Mouse (Mus musculus) limb, embryonic 12.5 days (tissue): ENCODE results near the gene Hacd2. TPM values are rescaled to one million over a fixed set of nuclear protein-coding genes. Genes with fewer than 3 reads are reported as not detected.

Source experiments
- ATAC-seq: fragments of 200-750 bp; cut with Nextera tagmentation; 2 replicates; pipeline ENCODE4 v1.8.0; 2017; ENCODE audit warnings: low read depth, moderate TSS enrichment; ENCODE audit not compliant: insufficient number of reproducible peaks, insufficient read depth, low FRiP score, low TSS enrichment
- H3K27ac ChIP-seq: fragments of 300-500 bp; sonication (generic); 2 replicates; pipeline ENCODE4 v1.5.1; 2016; ENCODE audit warnings: mild to moderate bottlenecking, moderate library complexity
- H3K27me3 ChIP-seq: fragments of 300-500 bp; sonication (generic); 2 replicates; pipeline ENCODE4 v1.6.1; 2016; ENCODE audit warnings: mild to moderate bottlenecking, moderate library complexity
- H3K36me3 ChIP-seq: fragments of 300-500 bp; sonication (generic); 2 replicates; pipeline ENCODE4 v1.6.1; 2016; ENCODE audit warnings: mild to moderate bottlenecking, moderate library complexity
- H3K4me1 ChIP-seq: fragments of 300-500 bp; sonication (generic); replicated peaks from 2 replicates; pipeline ENCODE4 v1.6.1; 2016
- H3K4me2 ChIP-seq: fragments of 300-500 bp; sonication (generic); 2 replicates; pipeline ENCODE4 v1.6.1; 2016; ENCODE audit warnings: mild to moderate bottlenecking, moderate library complexity
- H3K4me3 ChIP-seq: fragments of 300-500 bp; sonication (generic); replicated peaks from 2 replicates; pipeline ENCODE4 v1.5.1; 2016; ENCODE audit warnings: mild to moderate bottlenecking
- H3K9ac ChIP-seq: fragments of 300-500 bp; sonication (generic); replicated peaks from 2 replicates; pipeline ENCODE4 v1.6.1; 2016; ENCODE audit warnings: mild to moderate bottlenecking, moderate library complexity
- H3K9me3 ChIP-seq: fragments of 300-500 bp; sonication (generic); 2 replicates; pipeline ENCODE4 v1.6.1; 2016; ENCODE audit warnings: mild to moderate bottlenecking, moderate library complexity
- WGBS: fragments of 180-500 bp; shearing (Covaris S2); methylation state at CpG from one replicate; pipeline ENCODE4 v1.1.7; 2016; 5-methylcytosine and 5-hydroxymethylcytosine counted together
- polyA plus RNA-seq: library from polyadenylated mRNA; unstranded; fragments of >200 nt; fragmentation: Nextera tagmentation; extraction: Ambion mirVana; gene quantifications from 2 replicates; pipeline ENCODE4 v1.2.1, GENCODE M21; 2016

The Hacd2 gene
- polyA plus RNA-seq, 1 experiment from 2014 or later: 57.9 TPM

GRCm38 (mm10) chr16:35007361-35007760 is 14.9 kb upstream of the Hacd2 start:
- H3K27ac ChIP-seq: no peak overlapping the region
- no peak overlapping the region for H3K4me2 ChIP-seq
- H3K27me3 ChIP-seq: no peaks in the 10 kb centered on the region; the same call in 1 of the 2 replicates
- no peak for ATAC-seq
- WGBS: 84% methylated on average over 1 of the region's 1 CpGs
- no peak overlapping the region for H3K4me3 ChIP-seq
- H3K4me1 ChIP-seq: no peaks in the 10 kb centered on the region
- H3K36me3 ChIP-seq: no peaks in the 10 kb centered on the region
- H3K9ac ChIP-seq: no peak overlapping the region
- no peaks in the 10 kb centered on the region for H3K9me3 ChIP-seq

- ATAC-seq: no peak
- H3K27me3 ChIP-seq: no peaks in the 10 kb centered on the region; the same call in 1 of the 2 replicates
- H3K36me3 ChIP-seq: no peaks in the 10 kb centered on the region
- H3K27ac ChIP-seq: no peak overlapping the region
- no peaks in the 10 kb centered on the region for H3K4me1 ChIP-seq
- no peak overlapping the region for H3K4me2 ChIP-seq
- no peak overlapping the region for H3K9ac ChIP-seq
- H3K4me3 ChIP-seq: no peak overlapping the region
- H3K9me3 ChIP-seq: no peaks in the 10 kb centered on the region
These were observed 13.8 kb upstream of the Hacd2 start for GRCm38 (mm10) chr16:35008447-35008846.

- Histone ChIP-seq H3K4me1 (no peaks in the 10 kb centered on the region), H3K9ac (no peak overlapping the region), H3K9me3 (no peaks in the 10 kb centered on the region), H3K36me3 (no peaks in the 10 kb centered on the region), H3K4me2 (no peak overlapping the region), H3K27me3 (peaks cover 4% of the 10 kb centered on the region; the same call in 1 of the 2 replicates), H3K4me3 (no peak overlapping the region), H3K27ac (no peak overlapping the region)
- no peak for ATAC-seq
- WGBS: 84% methylated on average over 2 of the region's 2 CpGs
These were observed 8.7 kb upstream of the Hacd2 start for GRCm38 (mm10) chr16:35013501-35013900.

GRCm38 (mm10) chr16:35016491-35016890 is 5.7 kb upstream of the Hacd2 start:
- ATAC-seq: no peak
- H3K4me3 ChIP-seq: no peak overlapping the region
- no peaks in the 10 kb centered on the region for H3K4me1 ChIP-seq
- no peaks in the 10 kb centered on the region for H3K36me3 ChIP-seq
- no peak overlapping the region for H3K4me2 ChIP-seq
- peaks cover 14% of the 10 kb centered on the region for H3K27me3 ChIP-seq
- 61% methylated on average over 3 of the region's 3 CpGs for WGBS
- H3K9me3 ChIP-seq: no peaks in the 10 kb centered on the region
- no peak overlapping the region for H3K9ac ChIP-seq
- no peak overlapping the region for H3K27ac ChIP-seq

- Histone ChIP-seq H3K4me2 (no peak overlapping the region), H3K36me3 (no peaks in the 10 kb centered on the region), H3K9ac (no peak overlapping the region), H3K9me3 (no peaks in the 10 kb centered on the region), H3K27ac (no peak overlapping the region), H3K4me1 (no peaks in the 10 kb centered on the region; the same call in 1 of the 2 replicates), H3K27me3 (peaks cover 14% of the 10 kb centered on the region), H3K4me3 (no peak overlapping the region)
- WGBS: 82% methylated on average over 1 of the region's 1 CpGs
- ATAC-seq: no peak
These were observed 3.7 kb upstream of the Hacd2 start for GRCm38 (mm10) chr16:35018470-35018974.

- 53% methylated on average over 5 of the region's 5 CpGs for WGBS
- Histone ChIP-seq H3K9ac (no peak overlapping the region), H3K4me1 (peaks cover 4% of the 10 kb centered on the region), H3K36me3 (peaks cover 4% of the 10 kb centered on the region; the same call in 1 of the 2 replicates), H3K27me3 (peaks cover 14% of the 10 kb centered on the region), H3K9me3 (no peaks in the 10 kb centered on the region), H3K4me3 (peak overlapping the region; percentile 87), H3K4me2 (peak overlapping the region; percentile 58), H3K27ac (no peak overlapping the region)
- ATAC-seq: peak; percentile 52; the same call in 1 of the 2 replicates
These were observed 356 bp upstream of the Hacd2 start for GRCm38 (mm10) chr16:35021903-35022241.

GRCm38 (mm10) chr16:35023138-35023735 is 1.0 kb downstream of the Hacd2 start:
- WGBS: under 1% methylated on average over 8 of the region's 8 CpGs
- peak overlapping the region; percentile 84; the same call in 1 of the 2 replicates for H3K27ac ChIP-seq

GRCm38 (mm10) chr16:35024300-35024699 is 2.1 kb downstream of the Hacd2 start:
- Histone ChIP-seq H3K4me3 (no peak overlapping the region), H3K9ac (no peak overlapping the region), H3K9me3 (no peaks in the 10 kb centered on the region), H3K4me1 (peaks cover 4% of the 10 kb centered on the region), H3K36me3 (peaks cover 18% of the 10 kb centered on the region; the same call in 1 of the 2 replicates), H3K27me3 (peaks cover 8% of the 10 kb centered on the region), H3K4me2 (no peak overlapping the region), H3K27ac (no peak overlapping the region)
- no peak for ATAC-seq
- WGBS: 90% methylated on average over 5 of the region's 5 CpGs

More at GRCm38 (mm10) chr16:35023138-35023735, 1.0 kb downstream of the Hacd2 start:
- H3K9me3 ChIP-seq: no peaks in the 10 kb centered on the region
- H3K27me3 ChIP-seq: peaks cover 10% of the 10 kb centered on the region
- peak overlapping the region; percentile 87 for H3K4me3 ChIP-seq
- peaks cover 4% of the 10 kb centered on the region for H3K4me1 ChIP-seq
- ATAC-seq: no peak
- H3K4me2 ChIP-seq: peak overlapping the region; percentile 58
- H3K9ac ChIP-seq: peak overlapping the region; percentile 85
- H3K36me3 ChIP-seq: peaks cover 8% of the 10 kb centered on the region; the same call in 1 of the 2 replicates

GRCm38 (mm10) chr16:35025347-35025746 is 3.1 kb downstream of the Hacd2 start:
- no peak overlapping the region for H3K9ac ChIP-seq
- no peaks in the 10 kb centered on the region for H3K27me3 ChIP-seq
- no peak overlapping the region for H3K4me3 ChIP-seq
- no peaks in the 10 kb centered on the region for H3K9me3 ChIP-seq
- no peak for ATAC-seq
- no peak overlapping the region for H3K27ac ChIP-seq
- H3K4me2 ChIP-seq: no peak overlapping the region
- WGBS: 93% methylated on average over 4 of the region's 4 CpGs
- H3K4me1 ChIP-seq: peaks cover 4% of the 10 kb centered on the region
- peaks cover 24% of the 10 kb centered on the region; the same call in 1 of the 2 replicates for H3K36me3 ChIP-seq

GRCm38 (mm10) chr16:35033241-35033640 is 11.0 kb downstream of the Hacd2 start:
- Histone ChIP-seq H3K4me3 (no peak overlapping the region), H3K4me2 (no peak overlapping the region), H3K27ac (no peak overlapping the region), H3K4me1 (peaks cover 7% of the 10 kb centered on the region; the same call in 1 of the 2 replicates), H3K27me3 (no peaks in the 10 kb centered on the region), H3K9me3 (no peaks in the 10 kb centered on the region), H3K9ac (no peak overlapping the region), H3K36me3 (peaks cover 47% of the 10 kb centered on the region; the same call in 1 of the 2 replicates)
- ATAC-seq: no peak
- 88% methylated on average over 3 of the region's 3 CpGs for WGBS

- no peak overlapping the region for H3K9ac ChIP-seq
- H3K9me3 ChIP-seq: no peaks in the 10 kb centered on the region
- no peaks in the 10 kb centered on the region for H3K27me3 ChIP-seq
- H3K4me1 ChIP-seq: peaks cover 8% of the 10 kb centered on the region; the same call in 1 of the 2 replicates
- H3K4me3 ChIP-seq: no peak overlapping the region
- peaks cover 41% of the 10 kb centered on the region; the same call in 1 of the 2 replicates for H3K36me3 ChIP-seq
- H3K27ac ChIP-seq: no peak overlapping the region
- H3K4me2 ChIP-seq: no peak overlapping the region
- no peak for ATAC-seq
- 74% methylated on average over 8 of the region's 8 CpGs for WGBS
These were observed 11.8 kb downstream of the Hacd2 start for GRCm38 (mm10) chr16:35033809-35034577.
